Mouse (Mus musculus): ENCODE results near the gene Lysmd2. TPM values are rescaled to one million over a fixed set of nuclear protein-coding genes. Genes with fewer than 3 reads are reported as not detected.

Gene Lysmd2
- polyA plus RNA-seq, 1 experiment, result 120 TPM

DNA sequence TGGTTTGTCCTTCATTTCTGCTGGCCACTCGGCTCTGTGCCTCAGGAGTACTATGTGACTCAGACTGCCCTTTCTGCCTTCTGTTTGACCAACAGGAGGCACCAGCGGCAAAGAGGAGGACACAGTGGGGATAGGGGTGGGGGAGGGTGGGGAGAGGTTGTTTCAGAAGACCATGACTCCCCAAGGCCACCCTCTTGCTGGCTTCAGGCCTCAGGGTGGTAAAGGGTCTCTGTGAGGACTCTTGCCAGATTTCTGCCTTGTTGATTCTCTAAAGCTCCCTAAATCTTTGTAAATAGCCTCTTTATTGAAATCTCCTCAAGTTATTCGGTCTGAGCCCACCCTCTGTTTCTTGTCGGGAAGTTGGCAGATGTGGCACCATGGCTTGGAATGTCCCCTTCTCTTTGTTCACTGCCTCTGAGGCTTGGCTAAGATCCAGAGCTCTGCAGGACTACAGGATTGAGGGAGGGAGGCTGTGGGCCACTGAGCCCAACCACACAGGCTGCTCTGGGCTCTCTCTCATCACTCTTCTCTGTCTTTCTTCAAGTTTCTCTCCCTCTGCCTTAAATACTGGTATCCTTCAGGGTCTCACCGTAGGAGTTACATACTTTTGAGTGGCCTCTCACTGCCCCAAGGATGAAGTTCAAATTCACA, 26.2 kb upstream of the Lysmd2 start:
- H3K27me3 ChIP-seq (ENCODE audit: control insufficient read depth, insufficient read depth, low read length), result no peaks in the 10 kb centered on the region
- H3K4me3 ChIP-seq (replicated peaks; ENCODE audit: insufficient read depth, low read depth, low read length), result no peak overlapping the region
- peak; percentile 47 to 71 for DNase-seq
- peak overlapping the region; percentile 83; the same call in 1 of the 2 replicates for H3K27ac ChIP-seq (ENCODE audit: insufficient read depth, low read length)
- peaks cover 37% of the 10 kb centered on the region for H3K4me1 ChIP-seq (ENCODE audit: control insufficient read depth, insufficient read depth, low read length)
- 8% methylated on average over 5 of the region's 5 CpGs for WGBS
- TF ChIP-seq POLR2A (IDR thresholded peaks at IDR 0.05; ENCODE audit: borderline replicate concordance, insufficient read depth, low read length) (no peak), CTCF (IDR thresholded peaks at IDR 0.05; ENCODE audit: borderline replicate concordance, insufficient read depth, low read depth, low read length) (peak; percentile 40; the same call in 1 of the 2 replicates)

DNA sequence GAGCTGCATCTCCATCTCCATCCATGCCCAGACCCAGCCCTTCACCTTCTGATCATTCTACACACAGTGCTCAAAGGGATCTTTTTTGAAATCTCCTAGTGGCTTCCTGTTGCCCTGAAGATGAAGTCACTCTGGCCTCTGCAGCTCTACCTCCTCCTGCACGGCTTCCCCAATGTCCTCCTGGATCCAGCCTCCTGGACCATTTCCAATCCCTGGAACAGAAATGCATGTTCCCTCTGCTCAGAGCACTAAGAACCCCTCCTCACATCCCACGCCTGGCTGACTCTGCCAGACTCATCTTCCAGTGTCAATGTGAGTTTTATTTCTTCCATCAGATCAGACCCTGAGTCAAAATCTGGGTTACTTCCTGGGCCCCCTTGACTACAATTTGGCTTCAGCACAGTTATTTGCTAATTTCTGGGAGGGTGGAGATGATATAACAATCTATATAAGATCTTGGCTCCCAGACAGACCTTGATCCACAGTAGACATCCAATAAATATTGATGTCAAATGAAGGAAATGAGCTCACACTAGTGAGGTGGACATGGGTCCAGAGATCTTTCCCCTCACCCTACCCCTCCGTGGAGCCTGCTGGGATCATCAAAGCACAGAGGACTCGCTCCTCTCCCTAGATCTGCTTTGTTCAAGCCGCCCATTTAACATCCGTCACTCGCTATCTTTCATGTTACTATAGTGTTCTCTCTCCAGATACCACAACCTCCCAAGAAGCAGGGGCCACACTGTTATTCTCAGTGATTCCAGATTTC, 25.2 kb upstream of the Lysmd2 start:
- peak; percentile 56 to 68 for DNase-seq
- 43% methylated on average over 7 of the region's 7 CpGs for WGBS
- TF ChIP-seq POLR2A (IDR thresholded peaks at IDR 0.05; ENCODE audit: borderline replicate concordance, insufficient read depth, low read length) (no peak), CTCF (IDR thresholded peaks at IDR 0.05; ENCODE audit: borderline replicate concordance, insufficient read depth, low read depth, low read length) (no peak)
- Histone ChIP-seq H3K4me1 (ENCODE audit: control insufficient read depth, insufficient read depth, low read length) (peaks cover 37% of the 10 kb centered on the region), H3K27ac (ENCODE audit: insufficient read depth, low read length) (peak overlapping the region; percentile 81), H3K4me3 (replicated peaks; ENCODE audit: insufficient read depth, low read depth, low read length) (no peak overlapping the region), H3K27me3 (ENCODE audit: control insufficient read depth, insufficient read depth, low read length) (no peaks in the 10 kb centered on the region)

DNA sequence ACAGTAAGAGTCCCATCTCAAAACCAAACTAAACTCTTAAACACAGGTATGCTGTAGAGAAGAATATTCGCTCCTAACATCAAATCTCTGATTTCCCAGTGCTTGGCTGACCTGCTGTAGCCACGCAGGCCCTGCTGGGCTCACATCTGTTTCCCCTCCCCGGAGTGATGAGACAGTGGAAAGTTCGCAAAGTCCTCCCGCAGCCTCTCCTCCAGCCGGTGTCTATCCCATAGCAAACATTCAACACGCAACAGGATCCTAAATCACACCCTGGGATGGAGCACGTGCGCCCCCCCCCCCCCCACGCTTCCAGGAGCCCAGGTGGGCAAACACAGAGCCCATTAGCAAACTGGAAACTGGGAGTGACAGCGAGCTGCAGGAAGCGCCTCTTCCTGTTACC, 24.0 kb upstream of the Lysmd2 start:
- TF ChIP-seq POLR2A (IDR thresholded peaks at IDR 0.05; ENCODE audit: borderline replicate concordance, insufficient read depth, low read length), result no peak
- no peak for TF ChIP-seq CTCF (IDR thresholded peaks at IDR 0.05; ENCODE audit: borderline replicate concordance, insufficient read depth, low read depth, low read length)
- Histone ChIP-seq H3K4me1 (ENCODE audit: control insufficient read depth, insufficient read depth, low read length) (peaks cover 35% of the 10 kb centered on the region), H3K27ac (ENCODE audit: insufficient read depth, low read length) (no peak overlapping the region), H3K4me3 (replicated peaks; ENCODE audit: insufficient read depth, low read depth, low read length) (no peak overlapping the region), H3K27me3 (ENCODE audit: control insufficient read depth, insufficient read depth, low read length) (no peaks in the 10 kb centered on the region)
- 19% methylated on average over 12 of the region's 12 CpGs for WGBS
- no peak for DNase-seq

DNA sequence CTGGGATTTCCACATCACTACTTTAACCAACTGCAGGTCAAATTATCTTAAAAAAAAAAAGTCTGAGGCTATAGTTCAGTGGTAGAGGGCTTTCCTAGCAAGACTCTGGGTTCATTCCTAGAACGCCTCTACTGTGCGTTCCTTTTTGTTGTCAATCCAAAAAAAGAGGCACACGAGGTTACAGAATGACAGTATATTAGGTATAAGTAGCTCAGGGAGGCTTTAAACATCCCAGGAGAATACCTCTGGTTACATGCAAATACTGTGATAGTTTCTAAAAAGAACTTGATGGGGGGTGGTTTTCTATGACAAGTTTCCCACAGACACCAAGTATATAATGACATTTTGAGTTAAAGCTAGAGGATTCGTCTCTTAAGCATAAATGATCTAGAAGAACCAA, 18.0 kb upstream of the Lysmd2 start:
- Histone ChIP-seq H3K4me1 (ENCODE audit: control insufficient read depth, insufficient read depth, low read length) (peaks cover 10% of the 10 kb centered on the region), H3K27me3 (ENCODE audit: control insufficient read depth, insufficient read depth, low read length) (no peaks in the 10 kb centered on the region), H3K27ac (ENCODE audit: insufficient read depth, low read length) (no peak overlapping the region), H3K4me3 (replicated peaks; ENCODE audit: insufficient read depth, low read depth, low read length) (no peak overlapping the region)
- no peak for DNase-seq
- TF ChIP-seq CTCF (IDR thresholded peaks at IDR 0.05; ENCODE audit: borderline replicate concordance, insufficient read depth, low read depth, low read length), result no peak
- no peak for TF ChIP-seq POLR2A (IDR thresholded peaks at IDR 0.05; ENCODE audit: borderline replicate concordance, insufficient read depth, low read length)
- 93% methylated on average over 4 of the region's 4 CpGs for WGBS

- Histone ChIP-seq H3K4me1 (ENCODE audit: control insufficient read depth, insufficient read depth, low read length) (peaks cover 10% of the 10 kb centered on the region), H3K27me3 (ENCODE audit: control insufficient read depth, insufficient read depth, low read length) (no peaks in the 10 kb centered on the region), H3K4me3 (replicated peaks; ENCODE audit: insufficient read depth, low read depth, low read length) (peak overlapping the region; percentile 89), H3K27ac (ENCODE audit: insufficient read depth, low read length) (peak overlapping the region; percentile 41; the same call in 1 of the 2 replicates)
- TF ChIP-seq POLR2A (IDR thresholded peaks at IDR 0.05; ENCODE audit: borderline replicate concordance, insufficient read depth, low read length), result no peak
- TF ChIP-seq CTCF (IDR thresholded peaks at IDR 0.05; ENCODE audit: borderline replicate concordance, insufficient read depth, low read depth, low read length), result no peak
- DNase-seq, result peak in 1 of 2 experiments; percentile 51
- WGBS, result 2% methylated on average over 1 of the region's 1 CpGs
These were observed 16.0 kb upstream of the Lysmd2 start for GRCm38 (mm10) chr9:75609505-75609904.

- H3K27me3 ChIP-seq (ENCODE audit: control insufficient read depth, insufficient read depth, low read length), result no peaks in the 10 kb centered on the region
- WGBS, result 2% methylated on average over 16 of the region's 16 CpGs
- TF ChIP-seq CTCF (IDR thresholded peaks at IDR 0.05; ENCODE audit: borderline replicate concordance, insufficient read depth, low read depth, low read length), result no peak
- no peak for TF ChIP-seq POLR2A (IDR thresholded peaks at IDR 0.05; ENCODE audit: borderline replicate concordance, insufficient read depth, low read length)
- H3K27ac ChIP-seq (ENCODE audit: insufficient read depth, low read length), result peak overlapping the region; percentile 51; the same call in 1 of the 2 replicates
- peak overlapping the region; percentile 89 for H3K4me3 ChIP-seq (replicated peaks; ENCODE audit: insufficient read depth, low read depth, low read length)
- no peak for DNase-seq
- peaks cover 10% of the 10 kb centered on the region for H3K4me1 ChIP-seq (ENCODE audit: control insufficient read depth, insufficient read depth, low read length)
These were observed 15.6 kb upstream of the Lysmd2 start for GRCm38 (mm10) chr9:75609965-75610364.

DNA sequence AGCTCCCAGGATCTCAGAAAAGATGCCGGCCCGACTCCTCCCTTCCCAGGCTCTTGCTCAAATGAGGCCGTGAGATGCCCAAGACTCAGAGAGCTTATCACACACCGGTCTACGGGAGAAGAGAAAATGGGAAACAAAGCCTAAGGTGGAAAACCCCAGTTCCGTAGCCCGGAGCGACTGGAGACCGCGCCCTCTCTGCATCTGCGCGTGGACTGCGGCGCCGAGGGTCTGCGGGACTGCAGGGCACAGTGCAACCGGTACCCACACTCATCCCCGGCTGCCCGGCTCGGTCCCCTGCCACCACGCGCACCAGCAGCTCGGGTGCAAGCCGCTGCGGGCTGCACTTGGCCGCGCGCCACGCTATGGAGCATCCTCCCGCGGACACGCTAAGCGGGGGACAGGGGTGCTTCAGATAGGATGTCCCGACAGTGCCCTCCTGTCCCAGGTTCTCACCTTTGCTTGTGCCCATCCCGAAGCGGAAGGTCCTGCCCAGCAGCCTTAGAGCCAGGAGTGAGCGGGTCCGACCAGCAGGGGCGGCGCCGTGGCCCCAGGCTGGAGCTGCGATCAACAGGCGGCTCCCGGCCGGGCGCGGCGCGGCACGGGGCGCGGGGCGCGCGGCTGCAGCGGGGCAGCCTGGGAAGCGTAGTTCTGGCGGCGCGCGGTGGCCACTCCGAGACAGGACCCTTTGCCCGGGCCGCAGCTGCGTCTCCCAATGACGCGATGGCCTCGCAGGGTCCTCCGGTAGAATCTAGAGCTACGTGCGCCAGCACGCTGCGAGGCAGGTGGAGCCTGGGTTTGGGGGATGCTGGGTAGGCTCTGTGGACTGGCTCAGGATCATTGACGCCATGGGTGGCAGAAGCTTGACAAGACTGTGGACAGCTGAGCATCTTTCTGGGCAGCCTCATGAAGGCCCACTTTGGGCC, 14.7 kb upstream of the Lysmd2 start, which contains the start of gene Tmod2:
Gene Tmod2, minus strand, starts transcription at position 755 of the 923 bp plus-strand sequence.
- DNase-seq, result peak; percentile 89 to 90
- Histone ChIP-seq H3K4me1 (ENCODE audit: control insufficient read depth, insufficient read depth, low read length) (peaks cover 10% of the 10 kb centered on the region), H3K4me3 (replicated peaks; ENCODE audit: insufficient read depth, low read depth, low read length) (peak within 1 kb of the TSS; percentile 89), H3K27me3 (ENCODE audit: control insufficient read depth, insufficient read depth, low read length) (no peaks in the 10 kb centered on the region), H3K27ac (ENCODE audit: insufficient read depth, low read length) (peak within 1 kb of the TSS; percentile 55)
- under 1% methylated on average over 74 of the region's 74 CpGs for WGBS
- TF ChIP-seq POLR2A (IDR thresholded peaks at IDR 0.05; ENCODE audit: borderline replicate concordance, insufficient read depth, low read length) (no peak; the same call in 1 of the 2 replicates), CTCF (IDR thresholded peaks at IDR 0.05; ENCODE audit: borderline replicate concordance, insufficient read depth, low read depth, low read length) (no peak)

All from cerebellum, adult 2 months (tissue).